Mouse (Mus musculus) cerebellum, postnatal 14 days (tissue): ENCODE data around the gene Soat2.

Experiments used
- DNase-seq, 2 experiments: peaks; one replicate each; pipeline ENCODE4 v3.0.0; 2021; ENCODE audit warnings: mixed read lengths in 2 of 2

The Soat2 gene

GRCm38 (mm10) chr15:102114651-102115260 lies 35.6 kb upstream of the Soat2 start:
- peak; percentile 33 to 46 for DNase-seq

GRCm38 (mm10) chr15:102115731-102116231 lies 34.5 kb upstream of the Soat2 start:
- DNase-seq: peak; percentile 58 to 63

- peak; percentile 78 to 80 for DNase-seq
Observed at GRCm38 (mm10) chr15:102116753-102117415, 33.4 kb upstream of the Soat2 start.

GRCm38 (mm10) chr15:102117461-102118443 lies 32.6 kb upstream of the Soat2 start:
- peak; percentile 69 to 81 for DNase-seq

- DNase-seq: peak in 1 of 2 experiments; percentile 37
Observed at GRCm38 (mm10) chr15:102118591-102118990, 31.7 kb upstream of the Soat2 start.

- peak; percentile 44 to 77 for DNase-seq
Observed at GRCm38 (mm10) chr15:102119121-102119830, 31.1 kb upstream of the Soat2 start.

- peak; percentile 81 to 91 for DNase-seq
Observed at GRCm38 (mm10) chr15:102119831-102120170, 30.5 kb upstream of the Soat2 start.

GRCm38 (mm10) chr15:102120530-102120929 lies 29.8 kb upstream of the Soat2 start:
- peak; percentile 30 to 37 for DNase-seq

- peak; percentile 89 to 94 for DNase-seq
Observed at GRCm38 (mm10) chr15:102126303-102126702, 24.0 kb upstream of the Soat2 start.

- DNase-seq: no peak
Observed at GRCm38 (mm10) chr15:102133314-102133713, 17.0 kb upstream of the Soat2 start.

GRCm38 (mm10) chr15:102134709-102135108 lies 15.6 kb upstream of the Soat2 start:
- no peak for DNase-seq

GRCm38 (mm10) chr15:102135522-102136128 lies 14.7 kb upstream of the Soat2 start:
- peak in 1 of 2 experiments; percentile 73 for DNase-seq

- DNase-seq: peak; percentile 99
Observed at GRCm38 (mm10) chr15:102136129-102136758, 14.1 kb upstream of the Soat2 start, which contains the start of gene Spryd3. Gene Spryd3 (minus strand): TSS chr15:102136234.

GRCm38 (mm10) chr15:102141120-102141519 lies 9.2 kb upstream of the Soat2 start:
- DNase-seq: no peak

GRCm38 (mm10) chr15:102142914-102143912 lies 7.1 kb upstream of the Soat2 start:
- DNase-seq: no peak

- no peak for DNase-seq
Observed at GRCm38 (mm10) chr15:102144274-102144711, 6.0 kb upstream of the Soat2 start, which contains the start of gene Igfbp6. Gene Igfbp6 (plus strand): TSS chr15:102144362.

- no peak for DNase-seq
Observed at GRCm38 (mm10) chr15:102144726-102145125, 5.6 kb upstream of the Soat2 start.

- DNase-seq: no peak
Observed at GRCm38 (mm10) chr15:102145330-102145729, 5.0 kb upstream of the Soat2 start.

GRCm38 (mm10) chr15:102146089-102146488 lies 4.2 kb upstream of the Soat2 start:
- DNase-seq: no peak

GRCm38 (mm10) chr15:102146882-102147281 lies 3.4 kb upstream of the Soat2 start:
- DNase-seq: peak; percentile 80 to 84
